Mouse (Mus musculus) T-cell, adult 2 months (primary cell): ENCODE measurements around the gene Kcp.

Experiments used
- DNase-seq: peaks from one replicate; pipeline ENCODE4 v3.0.0; 2022; ENCODE audit warnings: low spot score

Kcp gene

DNA sequence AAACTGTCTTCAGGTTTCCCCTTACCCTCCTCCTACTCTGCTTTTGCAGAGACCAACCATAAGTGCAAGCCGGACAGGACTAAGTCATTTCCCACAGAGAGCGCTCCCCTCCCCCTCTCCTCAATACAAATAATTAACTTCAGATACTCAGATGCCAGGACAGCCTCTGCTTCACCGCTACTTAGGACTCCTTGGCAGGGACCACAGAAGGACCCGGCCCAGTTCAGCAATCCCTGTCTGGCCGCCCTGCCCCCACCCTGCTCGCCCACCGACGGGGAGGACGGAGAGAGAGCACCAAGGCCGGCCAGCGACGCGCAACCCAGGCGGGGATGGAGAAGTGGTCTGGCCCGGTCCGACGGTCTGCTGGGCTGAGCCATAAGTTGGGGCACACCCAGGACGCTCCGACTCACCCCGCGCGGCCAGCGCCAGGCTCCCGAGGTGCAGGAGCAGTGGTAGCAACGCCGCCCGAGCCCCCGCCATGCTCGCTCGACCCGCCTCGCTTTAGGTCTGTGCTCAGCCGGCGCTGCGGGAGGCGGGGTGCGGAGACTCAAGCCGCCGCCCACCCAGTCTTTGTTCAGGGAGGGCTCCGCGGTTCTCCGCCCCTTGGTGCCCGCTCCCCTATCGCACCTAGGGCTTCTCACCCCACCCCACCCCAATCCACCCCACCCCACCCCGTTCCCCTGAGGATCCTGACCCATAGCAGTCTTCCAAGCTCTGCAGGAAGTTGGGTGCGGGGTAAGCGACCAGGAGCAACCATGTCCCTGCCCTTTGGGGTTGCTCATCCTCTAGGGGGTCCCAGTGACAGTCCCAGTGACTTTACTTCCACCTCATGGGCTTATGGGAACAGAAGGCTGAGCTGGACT is at the start of gene Kcp:
Gene Kcp, minus strand, starts transcription at position 506 of the 863 bp plus-strand sequence.
- DNase-seq: no peak

DNA sequence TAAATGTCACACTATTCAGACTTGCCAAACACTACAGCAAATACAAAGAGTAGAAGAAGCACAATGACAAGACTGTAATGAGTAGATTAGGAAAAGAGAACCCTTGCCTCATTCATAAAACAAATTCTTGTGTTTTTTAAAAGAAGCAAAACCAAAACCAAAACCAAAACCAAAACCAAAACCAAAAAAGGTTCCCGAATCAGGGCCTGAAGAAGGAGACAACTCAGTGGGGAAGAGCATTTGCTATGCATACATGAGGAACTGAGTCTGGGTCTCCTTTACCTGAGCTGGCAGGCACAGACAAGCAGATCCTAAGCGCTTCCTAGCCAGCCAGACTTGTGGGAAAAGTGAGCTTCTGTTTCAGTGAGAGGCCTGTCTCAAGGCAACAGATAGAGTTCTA is 49.4 kb upstream of the Kcp start:
- no peak for DNase-seq

DNA sequence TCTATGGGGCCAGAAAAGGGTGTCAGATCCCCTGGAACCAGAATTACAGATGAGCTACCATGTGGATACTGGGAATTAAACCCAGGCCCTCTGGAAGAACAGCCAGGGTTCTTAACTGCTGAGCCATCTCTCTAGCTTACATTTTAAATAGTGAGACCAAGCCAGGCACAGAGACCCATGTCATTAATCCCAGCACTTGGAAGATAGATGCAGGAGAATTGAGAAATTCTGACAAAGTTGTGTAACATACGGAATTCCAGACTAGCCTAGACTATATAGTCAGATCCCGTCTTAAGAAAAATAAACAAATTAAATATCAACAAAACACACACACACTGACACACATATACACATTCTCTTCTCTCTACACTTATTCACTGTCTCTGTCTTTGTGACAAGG is 44.8 kb upstream of the Kcp start:
- DNase-seq: no peak

DNA sequence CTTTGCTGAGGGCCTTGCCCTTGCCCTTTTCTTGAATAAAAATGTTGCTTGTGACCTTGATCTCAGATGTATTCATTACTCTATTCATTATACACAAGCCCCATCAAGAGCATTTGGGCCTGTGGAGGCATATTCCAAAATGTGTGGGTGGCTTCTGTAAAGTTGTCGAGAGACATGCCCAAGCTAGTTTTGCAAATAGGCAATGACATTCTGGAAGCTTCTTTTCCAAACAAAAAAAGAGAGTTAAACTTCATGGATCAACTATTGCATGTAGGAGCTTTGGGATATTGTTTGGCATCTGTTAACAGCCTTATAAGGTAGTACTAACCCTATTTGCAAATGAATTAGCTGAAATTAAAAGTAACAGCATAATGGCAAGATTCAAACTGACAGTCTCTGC is 40.3 kb upstream of the Kcp start:
- DNase-seq: no peak

DNA sequence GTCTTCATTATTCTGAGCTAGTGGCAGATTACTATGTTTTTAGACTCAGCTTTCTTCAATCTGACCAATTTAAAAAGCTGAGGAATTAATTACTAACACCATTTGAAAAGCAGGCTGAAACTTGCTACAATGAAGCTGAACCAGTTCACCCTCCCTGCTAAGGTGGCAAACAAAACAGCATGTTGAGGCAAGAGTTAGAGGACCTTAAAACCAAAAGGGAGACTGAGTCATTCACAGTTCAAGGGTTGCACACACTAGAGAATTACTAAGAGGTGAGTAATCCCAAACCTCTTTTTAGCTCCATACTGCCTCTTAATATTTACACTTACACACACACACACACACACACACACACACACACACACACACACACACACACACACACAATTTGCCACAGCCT is 39.8 kb upstream of the Kcp start:
- DNase-seq: no peak

DNA sequence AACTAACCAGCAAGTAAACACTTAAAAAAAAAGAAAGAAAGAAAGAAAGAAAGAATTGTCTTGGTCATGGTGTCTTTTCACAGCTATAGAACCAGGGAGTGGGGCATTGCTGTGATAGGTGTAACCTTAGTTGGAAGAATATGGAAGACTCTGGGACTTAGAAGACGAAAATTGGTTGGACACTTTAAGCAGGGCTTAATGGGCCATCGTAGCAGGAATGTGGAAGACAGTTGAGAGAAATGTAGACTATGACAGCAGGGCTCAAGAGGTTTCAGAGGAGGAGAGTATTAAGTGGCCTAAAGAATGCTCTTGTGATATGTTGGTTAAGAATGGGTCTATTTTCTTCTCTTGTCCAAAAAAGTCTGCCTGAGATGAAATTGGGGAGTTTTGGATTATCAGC is 37.9 kb upstream of the Kcp start:
- no peak for DNase-seq

DNA sequence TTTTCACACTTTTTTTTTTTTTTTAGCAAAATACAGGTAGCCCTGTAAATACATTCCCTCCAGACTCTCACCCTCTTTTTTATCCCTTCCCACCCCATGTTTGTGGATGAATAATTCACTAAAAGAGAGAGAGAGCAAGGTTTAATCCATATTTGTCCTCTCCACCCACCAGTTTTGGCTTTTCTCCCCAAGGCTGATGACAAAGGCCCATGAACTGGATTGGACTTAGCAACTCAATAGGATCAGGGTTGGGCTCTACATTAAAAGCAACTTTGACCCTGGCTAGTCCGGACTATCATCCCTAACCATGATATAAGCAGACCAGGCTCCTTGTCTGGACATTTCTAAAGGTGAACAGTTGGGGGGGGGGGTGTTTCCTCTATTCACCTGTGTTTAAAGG is 33.2 kb upstream of the Kcp start:
- no peak for DNase-seq

DNA sequence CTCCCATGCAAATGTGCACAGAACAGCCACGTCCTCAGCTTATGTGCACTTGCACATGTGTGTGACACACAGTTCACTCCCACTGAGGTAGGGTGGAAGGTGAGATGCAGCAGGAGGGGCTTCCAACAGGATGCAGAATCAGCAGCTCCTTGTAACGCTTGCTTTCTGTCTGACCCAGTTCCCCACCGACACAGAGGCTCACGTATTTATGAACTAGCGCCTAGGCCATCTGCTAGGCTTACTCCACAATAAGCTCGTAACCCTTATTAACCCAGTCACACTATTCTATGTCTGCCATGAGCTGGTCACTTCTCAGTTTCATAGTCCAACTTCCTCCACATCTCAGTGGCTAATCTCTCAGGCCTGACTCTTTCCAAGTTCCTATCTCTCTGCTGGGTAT is 32.5 kb upstream of the Kcp start:
- no peak for DNase-seq

DNA sequence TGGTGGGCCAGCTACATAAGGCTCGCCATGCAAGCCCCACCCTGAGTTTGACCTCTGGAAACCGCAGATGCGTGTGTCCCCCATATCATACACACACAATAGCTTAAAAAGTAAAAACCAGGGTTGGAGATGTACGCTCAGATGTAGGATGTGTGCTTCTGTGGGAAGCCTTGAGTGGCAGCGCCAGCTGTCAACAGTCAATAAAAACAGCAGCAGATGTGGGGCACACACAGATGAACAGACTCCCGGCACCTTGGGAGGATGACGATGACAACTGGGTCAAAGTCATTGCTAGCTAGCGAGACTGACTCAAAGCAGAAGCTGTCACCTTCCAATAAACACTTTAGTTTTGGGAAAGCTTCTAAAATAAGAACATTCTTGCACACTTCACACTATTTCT is 31.8 kb upstream of the Kcp start:
- no peak for DNase-seq

DNA sequence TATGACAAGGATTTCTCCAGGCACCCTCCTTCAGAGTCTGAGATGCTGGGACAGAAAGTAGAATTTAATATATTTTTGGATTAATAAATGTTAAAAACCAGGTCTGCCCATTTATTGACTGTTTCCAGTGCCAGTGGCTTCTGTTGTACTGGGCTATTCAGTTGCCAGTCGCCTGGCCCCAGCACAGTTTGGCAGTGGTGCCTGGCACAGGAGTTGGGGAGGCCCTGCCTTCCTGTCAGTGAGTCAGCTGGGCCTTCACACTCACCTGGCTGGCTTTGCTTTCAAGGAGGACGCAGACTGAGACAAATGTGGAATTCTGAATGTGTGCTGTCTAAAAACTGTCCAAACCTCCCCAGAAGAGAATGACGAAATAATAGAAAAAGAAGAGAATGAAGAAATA is 29.5 kb upstream of the Kcp start:
- DNase-seq: no peak

DNA sequence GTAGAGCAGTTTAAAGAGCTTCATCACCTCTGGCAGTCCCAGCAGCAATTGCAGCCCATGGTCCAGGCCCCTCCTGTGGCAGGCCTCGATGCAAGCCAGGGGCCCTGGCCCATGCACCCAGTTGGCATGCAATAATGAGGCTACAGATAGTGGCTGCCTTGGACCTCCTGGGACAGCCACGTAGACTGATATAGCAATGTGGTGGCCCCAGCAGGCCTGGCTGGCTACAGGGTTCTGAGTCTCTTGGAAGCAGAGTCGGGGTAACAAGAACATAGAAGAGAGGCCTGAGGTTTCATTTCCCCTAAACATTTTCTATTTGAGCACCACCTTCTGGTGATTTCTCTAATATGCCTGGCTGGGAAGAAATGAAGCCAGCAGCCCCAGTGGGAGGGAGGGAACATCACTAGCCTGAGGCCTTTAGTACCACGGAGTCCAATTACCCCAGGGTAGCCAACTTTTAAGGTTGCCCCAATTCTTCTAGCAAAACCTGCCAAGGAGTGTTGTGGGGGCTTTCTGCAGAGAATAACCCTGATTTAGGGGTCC is 29.0 kb upstream of the Kcp start:
- DNase-seq: no peak

DNA sequence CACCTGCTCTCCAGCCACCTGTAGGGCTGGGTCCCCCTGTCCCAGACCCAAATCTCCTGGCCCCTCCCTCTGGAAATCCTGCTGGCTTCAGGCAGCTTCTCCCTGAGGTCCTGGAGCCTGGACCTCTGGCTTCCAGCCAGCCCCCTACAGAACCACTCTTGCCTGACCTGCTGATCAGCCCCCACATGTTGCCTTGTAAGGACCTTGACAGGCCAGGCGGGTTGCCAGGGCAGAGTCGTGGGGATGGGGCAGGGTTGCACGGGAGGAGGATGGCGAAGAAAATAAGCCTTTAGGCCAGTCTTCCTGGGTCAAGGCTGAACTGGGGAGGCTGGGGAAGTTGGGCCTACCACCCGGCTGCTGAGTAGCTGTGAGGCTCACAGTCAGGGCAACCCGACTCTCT is 27.6 kb upstream of the Kcp start:
- DNase-seq: no peak

DNA sequence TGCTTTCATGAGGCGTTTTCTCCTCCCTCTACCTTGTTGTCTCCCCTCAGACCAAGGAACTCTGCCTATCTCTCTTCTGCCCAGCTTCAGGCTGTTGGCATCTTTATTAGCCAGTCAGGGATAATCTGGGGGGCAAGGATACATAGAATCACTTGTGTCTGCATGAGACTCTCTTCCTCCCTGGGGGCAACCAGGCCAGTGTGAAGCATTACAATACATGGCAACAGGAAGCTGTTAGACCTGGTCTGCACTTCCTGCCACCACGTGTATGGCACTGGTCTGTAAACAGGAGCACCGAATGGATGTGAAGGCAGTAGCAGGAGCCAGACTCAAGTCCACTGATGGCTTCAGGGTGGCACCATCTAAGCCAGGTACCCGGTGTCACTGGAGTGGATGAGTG is 22.3 kb upstream of the Kcp start:
- DNase-seq: no peak

DNA sequence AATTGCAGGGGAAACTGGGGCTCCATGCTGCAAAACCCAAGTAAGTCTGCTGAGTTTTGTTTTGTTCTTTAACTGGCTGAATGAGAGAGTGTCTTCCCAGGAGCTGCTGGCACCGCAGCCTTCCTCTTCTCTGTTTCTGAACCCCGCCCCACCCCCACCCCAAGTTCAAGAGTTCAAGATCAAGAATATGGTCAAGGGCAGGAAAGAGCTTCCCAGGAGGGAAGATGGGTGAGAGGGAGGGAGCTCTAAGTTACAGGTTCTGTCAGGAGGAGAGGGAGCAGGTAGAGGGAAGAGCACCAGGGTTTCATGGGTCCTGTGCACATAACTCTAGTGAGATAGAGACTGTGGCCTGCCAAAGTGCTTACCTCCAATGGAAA is 21.7 kb upstream of the Kcp start:
- no peak for DNase-seq

DNA sequence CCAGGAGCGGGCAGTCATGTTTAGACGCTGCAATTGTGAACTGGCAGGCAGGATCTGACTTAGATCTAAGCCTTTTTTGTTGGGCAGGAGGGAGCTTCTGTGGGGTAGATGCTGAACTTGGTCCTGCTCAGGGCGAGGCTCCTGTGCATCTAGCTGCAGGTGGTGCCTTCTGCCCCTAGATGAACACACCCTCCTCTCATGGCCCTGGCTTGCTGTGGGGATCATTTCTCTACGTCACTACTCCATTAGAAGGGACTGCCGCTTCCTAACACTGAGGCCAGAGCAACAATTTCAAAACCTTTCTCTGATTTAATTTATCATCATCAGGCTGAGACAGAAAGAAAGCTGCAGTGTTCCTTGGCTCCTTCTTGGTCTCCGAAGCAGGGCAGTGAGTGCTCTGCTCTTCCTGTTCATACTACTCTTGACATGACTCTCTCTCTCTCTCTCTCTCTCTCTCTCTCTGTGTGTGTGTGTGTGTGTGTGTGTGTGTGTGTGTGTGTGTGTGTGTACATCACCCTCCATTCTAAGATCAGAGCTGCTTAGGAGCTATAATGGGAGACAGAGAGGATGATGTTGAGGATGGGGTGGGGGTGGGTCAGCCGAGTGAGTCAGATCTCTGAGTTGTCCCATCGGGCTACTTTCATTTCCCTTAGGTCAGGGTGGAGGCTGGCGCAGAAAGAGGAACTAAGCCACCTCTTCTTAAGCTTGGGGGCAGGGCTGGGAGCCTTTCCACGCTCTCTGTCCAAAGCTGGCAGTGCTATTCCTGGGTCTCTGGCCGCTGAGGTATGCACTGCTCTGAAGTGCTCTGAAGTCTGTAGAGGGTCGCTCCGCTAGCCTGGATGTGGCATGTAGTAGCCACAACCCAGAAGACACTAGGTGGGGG is 21.1 kb upstream of the Kcp start:
- no peak for DNase-seq

DNA sequence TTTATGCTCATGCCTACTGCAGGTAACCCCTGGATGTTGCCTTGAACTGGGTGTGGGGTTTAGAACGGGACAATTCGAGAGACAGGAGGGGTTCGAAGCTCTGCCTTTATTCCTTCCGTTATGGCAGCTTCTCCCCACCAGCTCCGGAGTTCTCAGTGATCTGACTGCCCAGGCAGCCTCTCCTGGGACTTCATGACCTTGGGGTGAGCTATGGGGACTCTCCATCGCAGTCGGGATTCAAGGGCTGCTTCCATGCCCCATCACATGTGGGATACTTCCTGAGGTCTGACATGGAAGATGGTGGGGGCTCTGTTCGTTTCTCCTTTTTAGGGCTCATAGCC is 20.4 kb upstream of the Kcp start:
- no peak for DNase-seq

DNA sequence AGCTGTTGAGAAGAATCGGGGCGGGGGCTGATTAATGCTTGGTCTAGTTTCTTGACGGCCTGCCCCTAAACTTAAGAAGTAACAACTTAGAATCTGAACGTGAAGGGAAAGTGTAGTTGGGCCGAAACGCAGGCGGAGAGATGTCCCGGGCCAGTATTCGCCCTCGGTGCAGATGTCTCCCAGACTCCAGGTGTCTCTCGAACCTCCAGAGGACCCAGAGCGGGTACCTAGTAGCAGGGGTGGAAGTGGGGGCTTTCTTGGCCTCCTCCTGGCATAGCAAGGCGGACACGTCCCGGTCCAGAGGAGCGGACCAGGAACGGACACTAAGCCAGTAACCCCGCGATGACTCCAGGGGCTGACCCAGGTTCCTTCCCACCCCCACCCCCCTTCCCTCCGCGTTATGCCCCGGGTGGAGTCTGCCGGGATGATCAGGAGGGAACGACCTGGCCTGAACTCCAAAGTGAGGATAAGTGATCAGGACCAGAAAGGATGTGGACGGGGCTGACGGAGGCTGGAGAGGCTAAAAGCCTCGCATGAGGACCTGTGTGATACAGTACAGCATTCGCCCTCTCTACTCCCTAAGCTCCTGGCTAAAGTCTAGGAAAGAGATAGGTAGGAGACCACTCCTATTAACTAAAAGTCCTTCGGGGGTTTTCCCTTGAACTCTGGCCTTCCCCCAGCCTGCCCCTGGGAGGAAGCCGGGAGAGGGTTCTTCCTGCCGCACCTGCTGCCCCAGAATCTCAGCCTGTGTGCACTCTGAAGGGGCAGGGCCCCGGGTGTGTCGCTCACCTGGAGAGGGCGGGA is 19.8 kb upstream of the Kcp start:
- no peak for DNase-seq

DNA sequence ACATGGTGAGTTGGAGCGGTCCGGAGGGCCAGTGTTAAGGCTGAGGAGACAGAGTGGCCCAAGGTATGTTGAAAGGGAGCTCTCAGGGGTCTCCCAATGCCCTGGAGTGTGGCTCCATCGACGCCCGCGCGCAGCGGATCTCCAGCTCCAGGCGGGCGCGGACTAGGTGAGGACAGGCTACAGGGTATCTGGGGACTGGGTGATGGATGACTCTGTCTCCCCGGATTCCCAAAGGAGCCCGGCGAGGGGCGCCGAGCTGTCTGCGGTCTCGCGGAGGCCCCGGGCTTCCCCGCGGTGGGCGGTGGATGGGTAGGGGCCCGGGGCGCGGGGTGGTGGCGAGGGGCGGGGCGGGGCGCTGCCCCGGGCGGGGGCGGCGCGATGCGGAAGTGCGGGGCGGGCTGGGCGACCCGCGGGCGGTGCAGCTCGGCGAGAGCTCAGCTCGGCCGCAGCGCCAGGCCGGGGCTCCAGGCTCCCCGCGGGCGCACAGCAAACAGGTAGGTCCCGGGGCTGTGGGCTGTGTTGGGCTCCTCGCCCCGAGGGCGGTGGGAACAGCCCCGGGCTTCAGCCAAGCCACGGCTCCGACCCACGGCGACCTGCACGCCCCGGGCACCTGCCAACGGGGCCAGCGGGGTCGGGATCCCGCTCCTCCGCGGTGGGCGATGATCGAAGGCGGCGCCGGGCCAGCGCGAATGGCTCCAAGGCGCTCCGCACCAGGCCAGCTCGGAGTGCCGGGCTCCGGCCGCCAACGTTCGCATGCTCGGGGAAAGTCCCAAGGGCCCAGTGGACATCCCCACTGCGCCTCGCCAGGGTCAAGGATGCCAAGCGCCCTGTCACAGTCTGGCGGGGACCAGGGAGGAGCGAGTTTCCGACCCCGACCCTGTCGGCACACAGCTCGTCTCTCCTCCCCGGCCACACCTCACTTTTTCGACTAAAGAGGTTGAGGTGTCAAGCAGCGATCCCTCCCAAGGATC is 18.8 kb upstream of the Kcp start, which contains the start of gene Irf5:
Gene Irf5, plus strand, starts transcription at position 345 of the 971 bp plus-strand sequence.
- DNase-seq: peak; percentile 26

DNA sequence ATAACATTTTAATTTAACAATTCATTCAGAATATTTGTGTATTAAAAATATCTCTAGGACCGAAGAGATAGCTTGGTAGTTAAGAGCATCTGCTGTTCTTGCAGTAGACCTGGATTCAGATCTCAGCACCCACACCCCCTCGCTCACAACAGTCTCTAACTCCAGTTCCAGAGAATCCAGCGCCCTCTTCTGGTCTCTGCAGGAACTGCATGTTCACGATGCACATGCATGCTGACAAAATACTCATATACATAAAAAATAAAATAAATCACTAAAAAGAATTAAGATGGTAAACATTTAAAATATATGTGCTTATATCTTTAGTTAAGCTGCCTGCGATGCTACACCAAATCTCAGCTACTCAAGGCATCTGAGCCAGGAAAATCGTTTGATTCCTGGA is 17.5 kb upstream of the Kcp start:
- peak; percentile 26 for DNase-seq

DNA sequence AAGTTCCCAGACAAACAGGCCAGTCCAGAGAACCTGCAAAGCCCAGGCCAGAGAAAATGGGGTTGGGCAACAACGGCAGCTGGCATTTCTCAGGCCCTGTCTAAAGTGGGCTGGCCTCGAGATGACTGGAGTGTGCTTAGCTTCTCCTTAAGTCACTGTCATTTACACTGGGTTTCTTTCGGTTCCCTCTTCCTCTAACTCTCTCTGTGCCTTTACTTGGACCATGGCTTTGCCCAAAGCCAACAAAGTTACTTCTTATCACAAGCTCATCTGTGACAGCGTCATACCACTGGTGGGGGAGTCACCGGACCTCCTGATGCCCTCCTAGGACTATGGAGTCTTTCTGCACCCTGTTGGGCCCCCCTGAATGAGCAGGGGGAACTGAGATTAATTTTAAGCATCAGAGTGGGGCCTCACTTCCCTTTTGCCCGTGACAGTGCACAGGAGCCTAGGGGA is 16.3 kb upstream of the Kcp start:
- DNase-seq: peak; percentile 25
